Mouse (Mus musculus) layer of hippocampus, adult 9-10 months (tissue): ENCODE measurements at regions not wholly inside any gene's neighbourhood (a gene's known extent, or its start where the extent isn't known, plus 50 kb on each side); places are given as distances from the start of the nearest gene placed in this dataset.

Experiments used
- DNase-seq: peaks from one replicate; pipeline ENCODE4 v3.0.0; 2022; ENCODE audit warnings: low spot score

GRCm38 (mm10) chr3:137100627-137101404, 240.1 kb upstream of the Emcn start:
- DNase-seq, result no peak

- DNase-seq, result no peak
Measured at GRCm38 (mm10) chr3:137105930-137106329, 234.9 kb upstream of the Emcn start.

- no peak for DNase-seq
Measured at GRCm38 (mm10) chr3:137108197-137108596, 232.7 kb upstream of the Emcn start.

- DNase-seq, result no peak
Measured at GRCm38 (mm10) chr3:137109786-137110185, 231.1 kb upstream of the Emcn start.

- DNase-seq, result peak; percentile 61
Measured at GRCm38 (mm10) chr3:137110485-137110884, 230.4 kb upstream of the Emcn start.

GRCm38 (mm10) chr3:137129967-137130366, 210.9 kb upstream of the Emcn start:
- no peak for DNase-seq

- DNase-seq, result no peak
Measured at GRCm38 (mm10) chr3:137142041-137142440, 198.8 kb upstream of the Emcn start.

- DNase-seq, result no peak
Measured at GRCm38 (mm10) chr3:137146062-137146461, 194.8 kb upstream of the Emcn start.

GRCm38 (mm10) chr3:137147405-137147804, 193.5 kb upstream of the Emcn start:
- DNase-seq, result no peak

GRCm38 (mm10) chr3:137150414-137151010, 190.4 kb upstream of the Emcn start:
- no peak for DNase-seq

GRCm38 (mm10) chr3:137151431-137151830, 189.4 kb upstream of the Emcn start:
- DNase-seq, result no peak

GRCm38 (mm10) chr3:137153234-137153633, 187.6 kb upstream of the Emcn start:
- DNase-seq, result no peak

GRCm38 (mm10) chr3:137154200-137155042, 186.4 kb upstream of the Emcn start:
- DNase-seq, result no peak

GRCm38 (mm10) chr3:137155043-137155404, 185.8 kb upstream of the Emcn start:
- DNase-seq, result no peak

- DNase-seq, result no peak
Measured at GRCm38 (mm10) chr3:137156250-137156975, 184.5 kb upstream of the Emcn start.

GRCm38 (mm10) chr3:137189035-137189434, 151.8 kb upstream of the Emcn start:
- DNase-seq, result no peak

- no peak for DNase-seq
Measured at GRCm38 (mm10) chr3:137190489-137190888, 150.4 kb upstream of the Emcn start.

- no peak for DNase-seq
Measured at GRCm38 (mm10) chr3:137191009-137191408, 149.9 kb upstream of the Emcn start.

- no peak for DNase-seq
Measured at GRCm38 (mm10) chr3:137193873-137194272, 147.0 kb upstream of the Emcn start.

GRCm38 (mm10) chr3:137211667-137212066, 129.2 kb upstream of the Emcn start:
- DNase-seq, result peak; percentile 32

GRCm38 (mm10) chr3:137216036-137216435, 124.8 kb upstream of the Emcn start:
- DNase-seq, result no peak

- DNase-seq, result no peak
Measured at GRCm38 (mm10) chr3:137217245-137217644, 123.6 kb upstream of the Emcn start.
